Mouse (Mus musculus) inflammation-experienced regulatory T-cells, adult 16 weeks (primary cell): ENCODE results near the gene Vmn1r179. TPM values are rescaled to one million over a fixed set of nuclear protein-coding genes. Genes with fewer than 3 reads are reported as not detected.

Experiments
- polyA plus RNA-seq: library from polyadenylated mRNA; unstranded; fragments of 100-300 nt; shearing (Covaris generic); gene quantifications from one replicate; pipeline ENCODE4 v1.2.1, GENCODE M21; 2017

Gene Vmn1r179
- polyA plus RNA-seq = 0.10 TPM

DNA sequence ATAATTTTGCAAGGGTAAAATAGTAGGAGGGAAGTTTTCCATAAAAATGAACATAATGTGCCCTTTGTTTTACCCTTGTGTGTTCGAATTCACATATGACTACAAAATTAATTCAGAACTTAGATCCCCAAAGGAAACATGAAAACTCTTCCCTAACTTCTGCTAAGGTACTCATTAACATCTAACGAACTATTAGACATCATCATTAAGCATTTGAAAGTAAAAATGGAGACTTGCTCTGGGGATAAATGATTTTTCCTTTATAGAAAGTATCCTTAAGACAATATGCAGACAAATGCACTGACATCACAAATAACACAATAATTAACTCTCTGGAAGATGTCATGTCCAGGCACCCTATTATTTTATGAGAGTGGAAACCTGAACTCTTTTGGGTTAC lies at the start of gene Vmn1r179:
Gene Vmn1r179, plus strand, starts transcription at position 301 of the 400 bp plus-strand sequence.

DNA sequence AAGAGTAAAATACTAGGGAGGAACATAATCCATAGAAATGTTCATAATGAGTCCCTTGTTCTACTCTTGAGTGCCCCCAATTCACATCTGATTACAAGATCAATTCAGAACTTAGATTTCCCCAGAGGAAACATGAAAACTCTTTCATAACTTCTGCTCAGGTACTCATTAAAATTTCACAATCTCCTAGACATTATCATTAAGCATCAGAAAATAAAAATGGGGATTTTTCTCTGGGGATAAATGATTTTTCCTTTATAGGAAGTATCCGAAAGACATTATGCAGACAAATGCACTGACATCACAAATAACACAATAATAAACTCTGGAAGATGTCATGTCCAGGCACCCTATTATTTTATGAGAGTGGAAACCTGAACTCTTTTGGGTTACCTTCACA lies 35.1 kb upstream of the Vmn1r179 start, which contains the start of gene Vmn1r178:
Gene Vmn1r178, plus strand, starts transcription at position 301 of the 400 bp plus-strand sequence.

DNA sequence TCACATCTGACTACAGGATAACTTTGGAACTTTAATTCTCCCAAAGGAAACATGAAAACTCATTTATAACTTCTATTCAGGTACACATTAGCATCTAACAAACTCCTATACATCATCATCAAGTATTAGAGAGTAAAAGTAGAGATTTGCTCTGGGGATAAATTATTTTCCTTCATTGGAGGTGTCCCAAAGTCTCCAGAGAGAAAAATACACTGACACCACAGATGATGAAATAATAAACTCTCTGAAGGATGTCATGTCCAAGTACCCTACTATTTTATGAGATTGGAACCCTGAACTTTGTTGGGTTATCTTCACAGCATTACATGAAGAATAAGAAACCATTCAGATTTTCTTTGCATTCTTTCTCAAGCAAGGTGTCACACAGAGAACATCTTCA lies 23.6 kb downstream of the Vmn1r179 start, which contains the start of gene Vmn1r180:
Gene Vmn1r180, plus strand, starts transcription at position 301 of the 400 bp plus-strand sequence.

DNA sequence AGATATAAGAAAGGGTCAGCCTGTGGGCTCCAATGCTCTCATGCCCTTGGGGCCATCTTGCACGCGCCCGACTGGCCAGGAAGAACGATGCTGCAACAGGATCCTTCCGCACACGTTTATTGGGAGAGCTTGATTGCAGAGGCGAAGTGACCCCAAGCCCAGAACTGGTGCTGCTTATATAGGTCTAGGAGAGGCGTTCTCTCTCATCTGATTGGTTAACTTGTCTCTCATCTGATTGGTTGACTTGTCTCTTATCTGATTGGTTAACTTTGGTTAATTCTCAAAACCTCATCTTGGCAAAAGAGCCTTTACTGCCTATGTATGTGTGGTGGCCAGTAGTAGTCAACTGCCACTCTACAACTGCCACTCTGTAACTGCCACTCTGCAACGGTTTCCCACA lies 47.5 kb downstream of the Vmn1r179 start, which contains the start of gene Vmn1r181:
Gene Vmn1r181, plus strand, starts transcription at position 301 of the 400 bp plus-strand sequence.

Other genes starting within 250 kb of the Vmn1r179 start
- not detected for gene Vmn1r173, start 226.3 kb upstream of the Vmn1r179 start, polyA plus RNA-seq
- 0.05 TPM for gene Vmn1r174, start 174.7 kb upstream of the Vmn1r179 start, polyA plus RNA-seq
- not detected for gene Vmn1r175, start 116.3 kb upstream of the Vmn1r179 start, polyA plus RNA-seq
- not detected for gene Vmn1r176, start 89.6 kb upstream of the Vmn1r179 start, polyA plus RNA-seq
- gene Vmn1r177, start 60.5 kb upstream of the Vmn1r179 start, polyA plus RNA-seq = not detected
- not detected for gene Vmn1r178, start 35.0 kb upstream of the Vmn1r179 start, polyA plus RNA-seq
- not detected for gene Vmn1r180, start 23.7 kb downstream of the Vmn1r179 start, polyA plus RNA-seq
- gene Vmn1r181, start 47.6 kb downstream of the Vmn1r179 start, polyA plus RNA-seq = not detected
- gene V1rd19, start 74.7 kb downstream of the Vmn1r179 start, polyA plus RNA-seq = not detected
- gene Vmn1r183, start 126.3 kb downstream of the Vmn1r179 start, polyA plus RNA-seq = not detected
- gene Zfp180, start 154.9 kb downstream of the Vmn1r179 start, polyA plus RNA-seq = 42.0 TPM
- gene Zfp112, start 185.3 kb downstream of the Vmn1r179 start, polyA plus RNA-seq = 1.4 TPM
- gene Zfp235, start 207.2 kb downstream of the Vmn1r179 start, polyA plus RNA-seq = 20.7 TPM
- 1.9 TPM for gene Zfp114, start 248.1 kb downstream of the Vmn1r179 start, polyA plus RNA-seq